Mouse (Mus musculus) stomach, postnatal 0 days (tissue): ENCODE results near the gene Sema4c.

Experiments
- CTCF ChIP-seq: IDR thresholded peaks from 2 replicates; pipeline ENCODE4 v1.5.1; 2016; ENCODE audit warnings: antibody characterized with exemption, low read depth, mild to moderate bottlenecking, moderate library complexity
- EP300 ChIP-seq: optimal IDR thresholded peaks from 2 replicates; pipeline ENCODE3; 2016; ENCODE audit warnings: antibody characterized with exemption

- no peak for TF ChIP-seq CTCF
- TF ChIP-seq EP300, result no peak
Measured at GRCm38 (mm10) chr1:36513310-36513709, 44.8 kb downstream of the Sema4c start.
